Mouse (Mus musculus): ENCODE results near the gene Ccdc125. TPM values are rescaled to one million over a fixed set of nuclear protein-coding genes. Genes with fewer than 3 reads are reported as not detected.
"Not testable (repeated sequence)": the region's sequence is repeated elsewhere in the genome, so short reads cannot be mapped to it uniquely, and the experiment has no call there.

The Ccdc125 gene
- total RNA-seq, 2 experiments from 2014 or later: 0.62 to 0.76 TPM

GRCm38 (mm10) chr13:100703468-100703867 is 34.0 kb downstream of the Ccdc125 start:
- no peak for DNase-seq
- intact Hi-C loops (cut with DNase I; ENCODE audit: low total_unique reads): no loop called here

DNA sequence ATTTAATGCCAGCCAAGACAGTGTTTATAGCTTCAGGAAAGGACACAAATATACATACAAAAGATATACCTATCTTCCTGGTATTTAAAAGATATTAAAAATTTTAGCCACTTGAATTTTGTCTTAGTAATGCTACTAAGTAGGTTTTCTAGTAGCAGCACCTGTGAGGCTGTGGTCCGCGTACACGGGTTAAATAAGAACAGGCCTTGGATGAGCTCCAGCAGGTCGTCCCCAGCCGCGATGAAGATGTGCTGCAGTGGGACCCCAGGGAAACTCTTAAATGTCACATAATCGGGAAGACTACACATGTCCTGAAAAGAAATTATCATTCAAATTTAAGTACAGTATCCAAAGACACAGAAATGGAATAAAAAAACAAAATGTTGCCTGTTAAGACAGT is 36.7 kb downstream of the Ccdc125 start:
- intact Hi-C loops (cut with DNase I; ENCODE audit: low total_unique reads): no loop called here
- DNase-seq: no peak

GRCm38 (mm10) chr13:100715467-100715866 is 46.0 kb downstream of the Ccdc125 start:
- no peak for DNase-seq
- intact Hi-C loops (cut with DNase I; ENCODE audit: low total_unique reads): no loop called here

DNA sequence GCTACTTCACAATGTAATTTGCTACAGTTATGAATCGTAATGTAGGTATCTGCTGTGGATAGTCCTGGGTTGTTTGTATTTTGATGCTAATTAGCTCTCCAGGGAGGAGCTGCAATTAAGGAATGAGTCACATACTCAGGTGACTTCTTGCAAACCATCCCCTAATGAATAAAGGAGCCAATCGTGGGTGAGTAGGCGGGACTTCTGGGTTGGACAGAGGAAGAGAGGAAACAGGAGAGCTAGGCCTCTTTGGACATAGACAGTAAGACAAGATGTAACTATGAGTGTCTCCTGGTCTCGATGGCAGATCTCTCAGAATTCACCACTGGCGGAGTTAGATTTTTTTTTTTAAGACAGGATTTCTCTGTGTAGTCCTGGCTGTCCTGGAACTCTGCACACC is 52.1 kb downstream of the Ccdc125 start:
- intact Hi-C loops (cut with DNase I; ENCODE audit: low total_unique reads): no loop called here
- no peak for DNase-seq

GRCm38 (mm10) chr13:100724051-100724754 is 54.7 kb downstream of the Ccdc125 start:
- intact Hi-C loops (cut with DNase I; ENCODE audit: low total_unique reads): no loop called here
- DNase-seq: no peak

- intact Hi-C loops (cut with DNase I; ENCODE audit: low total_unique reads): no loop called here
Observed at GRCm38 (mm10) chr13:100725194-100725593, 55.7 kb downstream of the Ccdc125 start.

DNA sequence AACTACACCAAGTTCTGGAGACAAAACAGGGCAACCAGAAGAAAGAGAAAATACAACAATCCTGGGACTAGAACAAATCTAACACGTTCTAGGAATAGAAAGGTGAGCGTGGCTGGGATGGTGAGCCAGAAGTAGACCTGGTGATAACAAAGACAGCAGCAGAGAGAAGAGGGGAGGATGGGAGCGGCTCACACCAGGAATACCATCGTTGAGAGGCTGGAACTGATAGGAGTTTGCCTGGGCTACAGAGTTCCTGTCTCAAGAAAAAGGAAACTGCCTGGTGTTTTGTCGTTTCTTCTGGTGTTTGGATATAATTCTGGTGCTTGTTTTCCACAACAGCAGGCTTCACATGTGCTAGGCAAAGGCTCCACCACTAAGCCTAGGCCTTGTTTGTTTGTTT is 58.6 kb downstream of the Ccdc125 start:
- DNase-seq: no peak
- intact Hi-C loops (cut with DNase I; ENCODE audit: low total_unique reads): no loop called here

More at GRCm38 (mm10) chr13:100725194-100725593, 55.7 kb downstream of the Ccdc125 start:
- DNase-seq: no peak

DNA sequence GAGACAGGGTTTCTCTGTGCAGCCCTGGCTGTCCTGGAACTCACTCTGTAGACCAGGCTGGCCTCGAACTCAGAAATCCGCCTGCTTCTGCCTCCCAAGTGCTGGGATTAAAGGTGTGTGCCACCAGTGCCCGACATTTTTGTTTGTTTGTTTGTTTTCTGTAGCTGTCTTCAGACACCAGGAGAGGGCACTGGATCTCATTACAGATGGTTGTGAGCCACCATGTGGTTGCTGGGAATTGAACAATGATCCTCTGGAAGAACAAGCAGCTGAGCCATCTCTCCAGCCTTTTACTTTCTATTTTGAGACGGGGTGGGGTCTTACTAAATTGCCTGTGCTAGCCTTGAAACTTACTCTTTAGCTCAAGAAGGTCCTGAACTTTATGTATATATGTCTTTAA is 59.0 kb downstream of the Ccdc125 start:
- DNase-seq; intact Hi-C loops (cut with DNase I; ENCODE audit: low total_unique reads): not testable (repeated sequence)

DNA sequence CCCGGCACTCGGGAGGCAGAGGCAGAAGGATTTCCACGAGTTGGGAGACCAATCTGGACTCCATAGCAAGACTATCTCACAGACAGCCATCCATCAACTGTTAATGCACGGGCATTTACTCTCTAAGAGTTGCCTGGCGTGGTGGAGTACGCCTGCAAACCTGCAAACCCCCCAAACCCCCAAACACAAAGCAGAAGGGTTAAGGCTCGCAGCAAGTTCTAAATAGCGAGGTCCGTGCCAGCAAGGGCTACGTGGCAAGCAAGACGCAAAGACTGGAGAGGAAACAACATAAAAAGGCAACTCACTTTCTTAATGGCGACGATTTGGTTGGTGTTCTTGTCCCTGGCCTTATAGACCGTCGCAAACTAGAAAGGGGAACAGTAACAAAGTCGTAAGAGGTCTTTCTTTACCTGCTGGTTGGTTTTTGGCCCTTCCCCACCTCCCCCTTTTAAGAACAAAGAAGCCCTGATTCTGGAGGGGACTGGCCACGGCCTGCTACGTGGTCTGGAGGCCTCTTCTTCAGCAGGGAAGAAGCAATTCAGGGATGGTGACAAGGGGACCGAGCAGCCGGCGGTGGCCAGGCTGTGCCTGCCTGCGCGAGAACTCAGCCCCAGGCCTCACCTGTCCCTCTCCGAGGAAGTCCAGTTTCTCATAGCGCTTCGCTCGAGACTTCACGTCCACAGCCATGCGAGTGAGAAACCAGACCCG is 60.8 kb downstream of the Ccdc125 start:
- DNase-seq: no peak
- intact Hi-C loops (cut with DNase I; ENCODE audit: low total_unique reads): no loop called here

DNA sequence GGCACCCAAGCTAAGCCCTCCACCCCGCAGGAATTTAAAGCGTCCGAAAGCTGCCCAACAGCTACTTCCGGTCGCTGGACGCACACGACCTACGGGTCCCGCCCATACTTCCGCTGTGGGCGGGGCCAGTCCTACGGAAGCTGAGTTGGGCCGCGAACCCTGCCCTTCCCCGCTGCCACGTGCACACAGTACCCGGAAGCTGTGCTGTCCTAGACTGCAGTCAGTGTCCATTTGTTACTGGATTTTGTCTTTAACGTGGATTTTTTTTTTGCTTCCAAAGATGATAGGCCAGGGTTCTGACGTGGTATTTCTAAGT is 61.3 kb downstream of the Ccdc125 start, which contains the start of gene Cdk7:
Gene Cdk7, minus strand, starts transcription at position 79 of the 316 bp plus-strand sequence.
- intact Hi-C loops (cut with DNase I; ENCODE audit: low total_unique reads): no loop called here
- DNase-seq: peak; percentile 94

DNA sequence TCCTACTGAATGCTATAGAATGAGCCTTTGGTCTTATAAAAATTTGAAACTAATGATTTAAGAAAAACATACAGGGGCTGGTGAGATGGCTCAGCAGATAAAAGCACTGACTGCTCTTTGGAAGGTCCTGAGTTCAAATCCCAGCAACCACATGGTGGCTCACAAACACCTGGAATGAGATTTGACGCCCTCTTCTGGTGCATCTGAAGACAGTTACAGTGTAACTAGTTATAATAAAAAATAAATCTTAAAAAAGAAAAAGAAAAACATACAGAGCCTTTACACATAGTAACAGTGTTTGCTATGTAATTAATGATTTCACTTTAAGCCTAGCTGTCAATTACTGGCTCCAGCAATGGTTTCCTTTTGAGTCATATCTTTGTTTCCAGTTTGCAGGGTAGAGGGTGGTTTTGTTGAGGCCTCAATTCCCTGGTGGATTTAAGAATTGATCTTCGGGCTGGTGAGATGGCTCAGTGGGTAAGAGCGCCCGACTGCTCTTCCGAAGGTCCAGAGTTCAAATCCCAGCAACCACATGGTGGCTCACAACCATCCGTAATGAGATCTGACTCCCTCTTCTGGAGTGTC is 62.0 kb downstream of the Ccdc125 start:
- intact Hi-C loops (cut with DNase I; ENCODE audit: low total_unique reads); DNase-seq: not testable (repeated sequence)

DNA sequence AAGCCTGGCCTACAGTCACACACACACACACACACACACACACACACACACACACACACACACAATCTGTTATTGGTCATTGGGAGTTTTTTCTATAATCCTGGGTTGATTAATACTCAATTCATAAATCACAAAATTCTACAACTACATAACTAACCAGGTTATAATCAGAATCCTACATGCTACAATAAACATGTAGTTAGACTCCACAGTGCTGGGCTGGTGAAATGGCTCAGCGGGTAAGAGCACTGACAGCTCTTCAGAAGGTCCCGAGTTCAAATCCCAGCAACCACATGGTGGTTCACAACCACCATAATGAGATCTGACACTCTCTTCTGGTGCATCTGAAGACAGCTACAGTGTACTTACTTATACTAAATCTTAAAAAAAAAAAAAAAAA is 63.2 kb downstream of the Ccdc125 start:
- DNase-seq: no peak
- intact Hi-C loops (cut with DNase I; ENCODE audit: low total_unique reads): no loop called here

GRCm38 (mm10) chr13:100742831-100743230 is 73.3 kb downstream of the Ccdc125 start:
- intact Hi-C loops (cut with DNase I; ENCODE audit: low total_unique reads): no loop called here
- DNase-seq: no peak

DNA sequence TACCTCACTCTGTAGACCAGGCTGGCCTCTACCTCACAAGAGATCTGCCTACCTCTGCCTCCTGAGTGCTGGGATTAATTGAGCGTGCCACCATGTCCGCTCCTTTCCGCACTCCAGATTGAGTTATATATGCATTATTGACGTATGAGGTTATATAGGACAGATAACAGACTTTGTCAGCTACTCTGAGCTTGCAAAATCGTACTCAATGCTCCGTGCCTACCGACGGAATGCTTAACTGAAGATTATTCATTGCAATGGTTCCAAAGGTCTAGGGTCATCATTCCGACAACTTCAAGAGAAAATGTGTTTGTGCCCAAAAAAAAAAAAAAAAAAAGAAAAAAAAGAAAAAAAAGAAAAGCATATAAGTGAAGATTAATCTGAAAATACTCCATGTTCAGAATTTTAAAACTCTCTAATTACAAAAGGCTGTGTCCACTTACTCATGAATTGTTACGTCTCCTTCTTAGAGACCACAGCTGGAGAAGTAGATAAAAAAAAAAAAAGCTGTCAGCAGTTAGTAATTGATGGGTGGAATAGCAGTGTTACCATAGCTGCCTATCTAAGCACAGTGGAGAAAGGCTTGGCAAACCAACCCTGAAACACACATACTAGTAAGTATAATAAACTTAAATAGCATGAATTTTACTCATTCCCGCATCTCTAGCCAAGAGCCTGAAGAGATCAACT is 74.0 kb downstream of the Ccdc125 start:
- intact Hi-C loops (cut with DNase I; ENCODE audit: low total_unique reads): no loop called here

DNA sequence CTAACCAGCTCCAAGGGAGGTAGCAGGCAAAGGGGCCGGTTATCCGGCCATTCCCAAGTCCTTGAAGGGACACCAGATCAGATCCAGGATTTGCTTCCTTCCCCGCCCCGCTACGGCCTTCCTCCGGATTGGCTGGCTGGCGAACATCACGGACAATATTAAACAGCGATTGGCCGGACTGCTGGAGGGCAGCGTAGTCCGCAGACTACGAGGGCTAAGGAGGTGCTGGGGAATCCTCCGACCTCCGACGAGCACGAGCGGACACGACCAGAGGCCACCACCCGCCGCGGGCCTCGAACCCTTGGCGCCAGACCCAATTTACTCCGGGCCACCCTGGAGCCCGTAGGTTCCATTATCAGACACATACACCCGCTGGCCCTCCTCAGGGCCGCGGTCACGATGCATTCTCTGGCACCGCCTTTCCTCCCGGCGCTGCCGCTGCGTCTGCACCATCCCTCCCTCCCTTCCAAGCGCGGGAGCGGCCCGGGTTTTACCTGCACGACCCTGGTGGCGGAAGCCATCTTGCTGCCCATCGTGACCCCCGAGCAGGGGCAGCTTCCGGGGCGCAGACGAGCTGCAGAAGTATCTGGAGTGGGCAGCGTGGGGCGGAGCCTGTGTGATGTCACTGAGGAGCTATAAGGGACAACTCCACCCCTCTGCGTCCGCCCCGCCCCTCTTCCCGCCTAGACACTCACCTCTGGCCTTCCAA is 74.7 kb downstream of the Ccdc125 start, which contains the start of gene Mrps36:
Gene Mrps36, minus strand, starts transcription at position 624 of the 709 bp plus-strand sequence.
- intact Hi-C loops (cut with DNase I; ENCODE audit: low total_unique reads): no loop called here
- DNase-seq: peak; percentile 93

More for the DNA sequence above, 74.0 kb downstream of the Ccdc125 start:
- DNase-seq: no peak

DNA sequence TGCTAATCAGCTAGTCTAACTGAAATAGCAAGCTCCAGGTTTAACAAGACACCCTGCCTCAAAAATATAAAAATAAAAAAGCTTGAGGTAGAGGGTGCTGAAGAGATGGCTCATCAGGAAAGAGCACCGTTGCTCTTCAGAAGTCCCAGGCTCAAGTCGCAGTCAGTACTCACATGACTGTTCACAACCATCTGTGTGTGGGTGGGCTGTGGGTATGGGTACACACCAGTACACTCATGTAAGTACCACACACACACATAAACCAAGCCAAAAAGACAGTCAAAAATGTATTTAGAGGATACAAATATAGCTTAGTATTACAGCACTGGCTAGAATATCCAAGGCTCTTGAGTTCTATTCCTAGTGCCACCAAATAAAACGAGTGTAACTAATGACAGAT is 76.6 kb downstream of the Ccdc125 start:
- DNase-seq: no peak
- intact Hi-C loops (cut with DNase I; ENCODE audit: low total_unique reads): no loop called here

All from gastrocnemius, postnatal 14 days (tissue).